Mouse (Mus musculus): ENCODE measurements around the gene Fyn.
A peak's percentile ranks its signal among the peaks of the same experiment; 100 is the strongest.

Gene Fyn

DNA sequence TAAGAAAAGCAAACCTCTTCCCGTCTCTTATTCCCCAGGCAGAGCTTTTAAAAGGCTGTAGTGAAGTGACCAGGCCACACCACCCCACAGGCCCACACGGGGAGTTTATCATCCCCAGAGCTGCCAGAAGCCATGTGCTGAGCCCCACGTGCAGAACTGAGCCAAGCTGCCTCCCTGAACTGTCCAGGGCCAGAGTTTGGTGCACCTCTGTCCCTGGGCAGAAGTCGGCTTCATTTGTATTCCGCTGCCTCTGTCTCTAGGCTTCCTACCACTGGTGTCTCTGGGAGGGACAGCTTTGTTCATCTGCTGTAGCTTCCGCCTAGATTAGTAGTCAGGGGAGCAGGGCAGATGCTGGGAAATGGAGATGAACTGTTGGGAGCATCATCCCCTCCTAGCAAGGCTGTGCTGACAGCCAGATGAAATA, 172.8 kb downstream of the Fyn start:
- no peak for DNase-seq

DNA sequence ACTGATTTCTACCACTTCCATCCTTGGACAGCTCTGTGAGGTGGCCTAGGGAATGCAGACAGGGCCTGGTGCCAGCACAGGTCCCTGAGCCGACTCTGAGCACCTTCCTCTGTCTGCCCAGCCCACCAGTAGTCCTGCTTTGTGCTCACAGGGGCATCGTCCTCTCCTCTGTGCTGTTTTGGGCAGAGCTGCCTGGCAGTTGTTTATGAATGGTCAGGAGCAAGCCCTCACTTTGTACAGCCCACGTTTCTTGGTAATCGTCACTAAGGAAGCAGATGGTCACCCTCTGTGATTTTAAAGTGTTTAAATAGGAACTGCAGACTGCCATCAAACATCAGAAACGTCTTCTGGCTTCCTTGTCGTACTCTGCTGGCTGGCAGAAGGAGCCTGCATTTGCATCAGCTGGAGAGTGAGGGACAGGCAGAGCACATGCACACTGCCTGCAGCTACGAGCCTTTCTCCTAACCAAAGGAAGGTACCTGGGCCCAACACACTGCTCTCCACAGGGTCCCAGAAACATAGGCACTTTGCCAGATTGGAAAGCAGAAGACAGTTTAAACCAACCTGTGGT, 173.4 kb downstream of the Fyn start:
- peak; percentile 59 to 64 for DNase-seq

DNA sequence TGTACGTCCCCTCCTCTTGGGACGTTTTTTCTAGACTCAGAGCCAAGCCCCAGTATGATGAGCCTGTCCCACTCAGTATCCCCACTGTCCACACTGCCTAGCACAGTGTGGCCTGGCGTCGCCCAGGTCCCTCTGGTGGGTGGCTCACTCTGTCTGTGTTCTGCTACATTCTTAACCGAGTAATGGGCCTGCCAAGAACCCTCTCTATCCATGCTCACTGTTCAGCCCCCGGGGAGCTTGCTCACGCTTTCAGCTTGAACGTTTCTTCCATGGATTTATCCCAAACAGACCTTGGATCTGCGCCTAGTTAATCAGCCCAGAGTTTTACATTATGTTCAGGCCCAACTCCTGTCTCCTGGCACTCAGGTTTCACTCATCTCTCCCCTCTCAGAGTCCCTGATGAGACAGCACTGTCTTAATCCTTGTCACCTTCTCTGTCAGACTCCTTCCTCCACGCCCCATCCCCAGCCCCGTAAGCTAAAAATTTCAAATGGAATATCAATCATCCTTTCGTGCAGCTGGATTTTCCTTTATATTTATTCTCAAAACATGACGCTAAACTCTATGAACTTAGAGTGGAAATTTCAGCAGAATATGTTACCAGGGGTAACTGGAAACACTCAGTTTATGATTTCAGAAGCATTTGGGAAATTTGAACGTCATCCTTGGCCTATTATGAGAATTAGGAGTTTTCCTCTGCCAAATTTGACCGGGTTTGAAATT, 174.0 kb downstream of the Fyn start:
- peak in 1 of 2 experiments; percentile 37 for DNase-seq

DNA sequence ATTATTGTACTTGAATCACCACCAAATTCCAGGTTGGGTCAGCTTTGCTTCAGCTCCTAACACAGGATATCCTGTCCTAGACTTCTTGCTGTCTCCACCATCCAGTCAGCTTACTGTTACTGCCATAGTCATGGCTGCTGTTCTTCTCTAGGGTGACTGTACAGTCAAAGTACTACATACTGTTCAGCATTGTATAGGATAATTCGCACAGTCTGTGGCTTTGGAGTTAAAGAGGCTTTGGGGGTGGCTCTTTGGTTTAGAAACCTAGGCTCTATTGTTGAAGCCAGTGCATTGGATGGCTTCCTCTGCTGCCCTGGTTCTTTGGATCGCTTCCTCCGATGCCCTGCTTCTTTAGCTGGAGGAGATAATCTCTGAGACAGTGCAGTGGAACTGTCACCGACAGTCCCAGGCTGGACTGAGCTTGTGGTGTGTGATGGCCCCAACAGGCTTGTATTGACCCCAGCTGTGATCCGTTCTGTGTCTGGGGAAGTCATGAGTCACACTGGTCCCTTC, 174.7 kb downstream of the Fyn start:
- DNase-seq, result no peak

DNA sequence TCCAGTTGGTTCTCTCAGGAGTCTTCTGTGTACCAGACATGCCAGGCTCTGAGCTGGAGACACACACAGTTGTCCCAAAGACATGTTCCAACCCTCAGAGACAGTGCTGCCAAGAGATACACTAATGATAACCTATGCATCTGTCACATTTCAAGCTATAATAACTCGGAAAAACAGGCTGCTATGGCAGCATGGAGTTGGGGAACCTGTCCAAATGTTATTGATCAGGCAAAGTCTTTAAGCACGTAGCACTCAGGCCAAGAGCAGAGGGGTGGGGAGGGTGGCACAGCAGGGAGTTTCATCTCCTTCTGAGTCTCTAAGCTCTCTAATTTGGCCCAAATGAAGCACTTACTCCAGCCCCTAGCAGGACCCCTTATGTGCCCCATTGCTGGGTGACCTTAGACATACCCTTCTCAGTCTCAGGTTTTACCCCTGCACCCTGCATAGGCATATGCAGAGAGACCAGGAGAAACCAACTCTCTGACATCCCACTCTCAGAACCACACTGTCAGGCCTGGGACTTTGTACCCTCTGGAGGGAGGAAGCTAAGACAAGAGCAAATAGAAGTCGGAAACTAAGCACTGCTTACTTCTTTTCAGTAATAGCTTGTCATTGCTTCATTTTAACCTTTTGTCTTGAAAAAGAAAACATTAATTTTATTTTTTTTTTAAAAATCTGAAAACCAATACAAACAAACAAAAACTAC, 178.9 kb downstream of the Fyn start:
- no peak for DNase-seq

DNA sequence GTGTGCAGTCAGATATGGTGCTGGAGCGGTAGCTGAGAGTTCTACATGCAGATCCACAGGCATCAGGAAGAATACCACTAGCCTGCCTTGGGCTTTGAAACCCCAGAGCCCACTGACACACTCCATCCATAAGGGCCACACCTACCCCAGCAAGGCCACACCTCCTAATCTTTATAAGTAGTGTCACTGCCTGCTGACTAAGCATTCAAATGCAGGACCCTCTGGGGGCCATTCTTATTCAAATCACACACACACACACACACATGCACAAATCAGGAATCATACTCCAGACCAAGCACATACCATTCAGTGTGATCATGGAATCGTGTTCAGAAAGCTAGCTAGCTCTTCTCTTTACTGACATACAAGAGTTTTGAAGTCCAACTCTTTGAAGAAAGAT, 182.1 kb downstream of the Fyn start:
- no peak for DNase-seq

DNA sequence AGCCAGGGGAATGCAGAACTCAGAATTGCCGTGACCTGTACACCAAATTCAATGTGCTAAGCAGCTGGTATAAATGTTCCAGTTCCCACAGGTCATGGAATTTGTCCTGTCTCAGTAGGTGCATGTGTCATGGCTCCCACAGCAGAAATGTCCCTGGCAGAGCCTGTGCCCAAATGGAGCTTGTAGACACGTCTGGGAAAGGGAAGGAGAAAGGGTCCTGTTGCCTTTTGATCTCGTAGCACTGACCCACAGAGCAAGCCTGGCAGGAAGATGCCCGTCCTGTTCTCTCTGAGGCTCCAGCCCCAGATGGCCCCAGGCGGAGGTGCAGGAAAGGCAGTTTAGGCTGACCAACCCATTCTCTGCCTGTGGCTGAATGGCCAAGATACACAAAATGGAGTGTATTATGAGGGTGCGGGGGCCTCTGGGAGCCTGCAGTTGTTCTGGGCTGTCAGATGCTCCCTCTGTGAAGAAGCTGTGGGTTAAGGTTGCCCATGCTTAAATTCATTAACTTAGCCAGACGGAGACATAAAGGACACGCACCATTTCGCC, 183.1 kb downstream of the Fyn start:
- peak in 1 of 2 experiments; percentile 45 for DNase-seq

DNA sequence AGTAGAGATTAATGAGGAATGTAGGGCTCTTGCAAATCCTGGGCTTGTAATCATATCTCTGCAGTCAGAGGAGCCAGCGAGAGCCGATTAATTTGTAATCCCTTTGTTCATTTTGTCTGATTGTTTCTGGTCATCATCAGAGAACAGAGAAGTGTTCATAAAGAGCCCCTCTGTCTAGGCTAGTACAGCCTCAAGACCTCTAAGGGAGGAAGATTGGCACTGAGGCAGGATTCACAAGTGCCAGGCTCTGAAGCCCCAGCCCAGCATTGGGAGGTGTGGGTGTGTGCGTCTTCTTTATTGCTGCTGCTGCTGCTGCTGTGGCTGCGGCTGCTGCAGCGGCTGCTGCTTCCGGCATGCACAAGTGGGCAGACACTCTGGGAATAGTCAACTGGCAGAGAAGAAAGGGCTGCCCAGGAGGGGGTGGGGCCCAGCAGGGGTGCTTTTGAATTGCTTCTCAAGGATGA, 183.7 kb downstream of the Fyn start:
- no peak for DNase-seq

DNA sequence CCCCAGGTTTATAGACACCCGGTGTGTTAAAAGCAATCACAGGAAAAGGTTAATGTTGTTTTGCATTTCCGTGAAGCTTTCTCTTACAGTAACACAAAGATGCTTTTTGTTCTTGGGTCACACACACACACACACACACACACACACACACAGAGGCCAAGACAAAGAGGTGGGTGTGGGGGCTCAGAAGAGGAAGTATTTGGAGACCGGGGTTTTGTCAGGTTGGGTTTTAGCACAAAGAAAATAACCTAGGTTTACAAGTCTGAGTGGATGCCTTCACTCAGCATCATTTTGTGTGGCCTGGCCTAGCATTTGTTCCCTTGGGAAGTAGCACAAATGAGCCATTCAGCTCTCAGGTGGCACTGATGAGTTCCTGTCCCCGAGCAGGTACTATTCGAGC, 184.2 kb downstream of the Fyn start:
- no peak for DNase-seq

DNA sequence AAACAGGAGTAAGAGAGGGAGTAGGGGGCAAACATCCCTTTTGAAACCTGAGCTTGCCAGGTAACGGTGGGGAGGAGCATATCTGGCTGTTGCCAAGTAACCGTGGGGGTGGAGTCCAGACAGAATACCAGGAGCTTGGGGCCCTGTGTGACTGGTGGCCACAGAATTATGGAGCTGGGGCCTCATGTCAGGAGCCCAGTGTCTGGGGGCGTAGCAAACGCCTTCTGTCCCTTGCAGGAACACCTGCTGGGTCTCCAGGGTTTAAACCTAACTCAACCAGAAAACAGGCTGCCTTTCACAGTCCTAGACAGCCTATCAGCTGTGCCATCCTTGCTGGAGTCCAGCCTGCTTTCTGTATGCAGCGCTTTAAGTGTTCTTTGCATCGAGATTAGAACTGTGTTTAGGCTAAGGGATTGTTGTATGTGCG, 186.6 kb downstream of the Fyn start:
- DNase-seq, result peak in 1 of 2 experiments; percentile 43

DNA sequence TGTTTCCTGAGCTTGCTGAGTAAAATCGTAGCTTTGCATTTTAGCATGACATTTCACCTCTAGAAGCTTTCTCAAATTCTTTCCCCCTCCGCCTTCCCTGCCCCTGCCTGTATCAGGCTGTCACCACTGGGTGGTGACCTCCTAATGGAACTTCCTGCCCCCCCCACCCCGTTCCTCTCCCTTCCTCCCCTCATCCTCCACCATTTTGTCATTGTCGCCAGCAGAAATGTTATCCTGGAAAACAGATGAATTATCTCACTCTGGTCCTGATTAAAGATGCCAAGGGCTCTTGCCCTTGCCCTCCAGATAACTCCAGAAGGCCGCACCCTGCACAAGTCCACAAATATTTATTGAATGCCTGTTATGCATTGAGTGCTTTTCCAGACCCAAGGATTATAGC, 187.1 kb downstream of the Fyn start:
- no peak for DNase-seq

DNA sequence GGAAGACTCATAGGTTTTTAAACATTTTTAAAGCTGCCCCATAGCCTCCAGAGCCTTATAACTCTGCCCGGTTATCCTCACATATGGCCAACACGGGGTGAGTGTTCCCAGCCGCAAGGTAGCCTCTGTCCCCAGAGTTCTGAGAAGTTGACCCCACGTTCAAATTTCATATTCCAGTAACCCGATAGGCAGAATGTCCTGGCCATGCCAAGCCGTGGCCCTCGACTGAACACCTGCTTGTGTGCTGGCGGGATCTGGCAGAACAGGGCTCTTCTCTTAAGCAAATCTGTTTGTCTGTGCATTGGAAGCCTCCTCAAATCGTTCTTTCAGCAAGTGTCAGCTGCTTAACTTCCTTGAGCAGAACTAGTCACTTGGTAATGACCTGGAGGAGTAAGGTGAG, 188.7 kb downstream of the Fyn start:
- no peak for DNase-seq

DNA sequence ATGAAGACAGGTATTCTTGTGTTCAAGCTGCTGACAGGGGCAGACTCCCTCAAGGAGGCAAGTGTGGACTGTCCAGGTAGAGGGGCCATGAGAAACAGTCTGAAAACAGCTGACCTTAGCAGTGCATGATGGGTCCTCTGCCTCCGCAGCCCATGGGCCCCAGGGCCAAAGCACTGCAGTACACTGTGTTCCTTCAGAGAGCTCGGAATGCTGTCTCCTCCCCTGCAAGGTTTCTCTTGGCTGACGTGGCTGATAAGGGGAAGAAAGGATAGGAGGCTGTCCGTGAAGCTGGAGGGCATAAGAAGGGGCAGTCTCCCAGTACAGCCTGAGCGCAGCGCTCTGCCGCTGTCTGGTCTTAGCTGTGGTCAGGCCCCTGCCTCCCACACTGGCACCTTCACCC, 189.2 kb downstream of the Fyn start:
- DNase-seq, result no peak

DNA sequence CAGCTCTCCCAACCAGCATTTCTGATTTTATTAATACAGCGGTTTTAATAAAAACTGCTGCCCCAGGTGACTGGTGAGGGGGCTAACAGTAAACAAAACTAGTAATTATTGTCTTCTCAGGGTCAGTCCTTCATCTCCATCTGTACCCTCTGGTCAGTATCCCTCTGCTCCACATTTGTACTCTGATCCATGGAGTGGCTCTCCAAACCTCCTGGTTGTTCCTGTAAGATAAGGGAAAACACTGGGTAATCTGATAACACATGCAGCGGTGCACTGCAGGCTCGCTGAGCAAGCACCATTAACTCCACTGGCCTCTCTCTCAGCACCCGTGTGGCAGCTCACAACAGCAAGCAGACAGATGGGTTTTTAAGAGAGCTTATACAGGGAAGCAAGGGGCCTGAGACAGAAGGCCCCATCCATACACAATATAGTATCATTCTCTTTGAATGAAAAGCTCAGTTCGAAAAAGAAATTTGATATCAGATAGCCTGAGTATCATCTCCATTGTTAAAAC, 189.9 kb downstream of the Fyn start:
- DNase-seq, result no peak

DNA sequence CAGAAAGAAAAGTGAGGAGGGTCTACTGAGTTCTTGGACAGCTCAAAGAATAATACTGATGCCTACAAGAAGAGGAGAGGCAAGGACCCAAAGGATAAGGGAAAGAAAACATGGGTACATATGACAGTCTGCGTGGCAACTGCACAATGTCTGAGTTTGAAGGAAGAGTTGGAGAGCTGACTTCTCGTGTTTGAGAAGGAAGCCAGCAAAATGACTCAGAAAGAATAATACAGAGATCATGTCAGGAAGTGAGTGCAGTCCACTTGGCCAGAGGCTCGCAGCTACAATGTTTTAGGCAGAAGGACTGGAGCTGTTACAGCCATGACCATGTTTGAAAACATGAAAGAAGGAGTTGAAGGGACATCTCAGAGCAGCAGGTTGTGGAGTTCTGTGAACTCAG, 190.7 kb downstream of the Fyn start:
- DNase-seq, result no peak

DNA sequence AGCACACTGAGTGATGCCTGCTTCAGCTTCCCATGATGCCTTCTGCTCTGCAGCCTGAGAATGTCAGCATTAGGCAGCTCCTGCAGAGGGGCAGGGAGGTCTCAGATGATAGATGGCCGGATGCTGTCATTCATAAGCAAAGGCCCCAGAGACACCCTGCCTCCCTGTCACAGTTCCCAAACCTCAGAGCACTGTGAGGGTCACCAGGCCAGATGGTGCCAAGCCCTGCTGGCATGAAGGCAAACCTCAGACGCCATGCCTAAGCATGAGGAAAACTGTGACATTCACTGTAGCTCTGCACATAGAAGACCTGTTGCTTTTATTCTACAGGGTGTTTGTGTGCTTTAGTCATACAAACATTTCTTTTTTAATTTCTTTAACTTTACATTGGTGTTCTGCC, 193.7 kb downstream of the Fyn start:
- DNase-seq, result peak; percentile 32 to 56

DNA sequence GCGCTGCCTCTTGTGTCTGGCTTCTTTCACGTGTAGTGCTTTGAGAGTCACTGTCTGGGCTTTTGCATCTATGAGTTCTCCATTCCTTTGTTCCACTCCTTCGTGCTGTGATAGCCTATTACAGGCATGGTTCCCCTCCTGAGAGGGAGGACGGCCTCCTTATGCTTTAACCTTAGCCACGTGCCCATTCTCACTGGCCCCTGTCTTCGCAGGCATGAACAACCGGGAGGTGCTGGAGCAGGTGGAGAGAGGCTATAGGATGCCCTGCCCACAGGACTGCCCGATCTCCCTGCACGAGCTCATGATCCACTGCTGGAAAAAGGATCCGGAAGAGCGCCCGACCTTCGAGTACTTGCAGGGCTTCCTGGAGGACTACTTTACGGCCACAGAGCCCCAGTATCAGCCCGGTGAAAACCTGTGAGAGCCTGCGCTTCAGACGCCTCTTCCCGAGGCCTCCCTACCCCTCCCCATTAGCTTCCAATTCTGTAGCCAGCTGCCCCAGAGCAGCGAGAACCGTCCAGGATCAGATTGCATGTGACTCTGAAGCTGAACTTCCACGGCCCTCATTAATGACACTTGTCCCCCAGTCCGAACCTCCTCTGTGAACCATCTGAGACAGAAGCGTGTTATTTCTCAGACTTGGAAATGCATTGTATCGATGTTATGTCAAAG, 195.0 kb downstream of the Fyn start:
- no peak for DNase-seq

DNA sequence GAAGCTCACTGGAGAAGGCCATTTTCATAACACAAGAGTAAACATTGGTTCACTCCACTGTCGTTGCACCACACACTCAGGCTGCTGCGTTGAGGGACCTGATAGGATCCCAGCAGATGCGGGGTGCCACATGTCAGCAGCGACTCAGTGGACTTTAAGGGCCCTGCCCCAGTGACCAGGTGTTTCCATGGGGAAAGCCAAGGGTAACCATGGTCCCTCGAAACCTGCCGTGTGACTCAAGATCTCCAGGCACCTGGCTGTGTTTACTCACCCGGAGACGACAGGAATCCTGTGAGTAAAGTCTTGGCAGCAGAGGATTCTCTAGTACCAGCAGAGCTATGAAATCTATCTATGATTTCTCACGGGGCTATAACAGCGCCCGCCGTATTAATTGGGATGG, 198.2 kb downstream of the Fyn start:
- no peak for DNase-seq

DNA sequence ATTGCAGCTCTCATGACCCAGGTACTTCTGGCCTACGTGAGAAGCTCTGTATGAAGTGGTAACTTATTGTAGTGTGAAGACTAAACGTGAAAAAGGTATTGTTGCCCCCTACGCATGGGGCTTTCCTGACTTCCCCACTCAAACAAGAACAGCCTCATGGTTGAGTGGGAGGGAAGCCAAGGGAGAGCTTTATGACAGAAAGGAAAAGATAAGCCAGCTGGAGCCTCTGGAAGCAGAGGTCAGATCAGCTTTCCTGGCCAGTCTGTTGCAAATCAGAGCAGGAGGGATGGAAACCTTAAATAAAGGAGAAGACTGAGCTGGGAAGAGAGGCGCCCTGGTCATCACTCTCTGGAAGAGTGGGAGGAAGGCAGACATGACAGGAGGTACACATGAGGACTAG, 200.3 kb downstream of the Fyn start:
- DNase-seq, result no peak

DNA sequence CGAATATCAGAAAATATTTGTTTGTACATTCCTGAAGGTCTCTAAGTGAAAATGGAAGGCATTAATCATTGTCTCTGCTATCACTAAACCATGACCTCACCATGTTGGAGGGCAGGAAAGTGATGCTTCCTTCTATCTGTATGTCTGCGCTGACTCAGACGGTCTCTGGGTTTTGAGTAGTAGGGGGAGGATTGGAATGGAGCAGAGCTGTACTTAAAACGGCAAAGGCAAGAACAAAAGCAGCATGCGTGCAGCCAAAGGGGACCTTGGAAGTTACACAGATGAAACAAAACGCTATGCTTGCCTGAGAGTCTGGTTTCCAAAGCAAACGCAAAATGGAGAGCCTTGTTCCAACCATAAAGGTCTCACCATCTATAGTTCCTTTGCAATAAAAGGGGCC, 202.4 kb downstream of the Fyn start:
- DNase-seq, result no peak

DNA sequence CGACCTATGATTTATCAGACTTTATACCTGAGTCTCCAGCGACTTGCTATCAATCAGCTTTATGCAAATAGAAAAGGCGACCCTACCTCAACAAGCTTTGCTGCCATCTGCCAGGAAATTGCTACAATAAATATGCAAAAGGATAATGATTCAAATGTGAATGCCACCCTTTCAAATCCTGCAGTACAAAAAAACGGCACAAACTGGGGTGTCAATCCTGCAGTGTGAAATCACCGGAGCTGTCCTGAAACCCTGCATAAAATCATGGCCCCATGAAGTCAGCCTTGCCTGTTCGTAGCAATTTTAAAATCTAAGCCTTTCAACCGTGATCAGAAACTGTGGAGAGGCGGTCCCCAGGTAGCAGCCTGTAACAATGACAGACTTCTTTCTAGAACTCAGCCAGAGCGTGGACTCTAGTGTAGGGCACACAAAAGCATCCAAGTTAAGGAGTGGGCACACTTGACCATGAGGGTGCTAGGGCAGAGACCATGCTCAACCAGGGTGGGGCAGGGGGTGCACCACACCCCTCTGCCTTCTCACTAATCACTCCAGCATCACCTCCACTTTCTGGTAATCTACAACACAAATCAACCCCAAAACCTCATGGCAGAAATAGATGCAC, 203.5 kb downstream of the Fyn start:
- DNase-seq, result no peak

DNA sequence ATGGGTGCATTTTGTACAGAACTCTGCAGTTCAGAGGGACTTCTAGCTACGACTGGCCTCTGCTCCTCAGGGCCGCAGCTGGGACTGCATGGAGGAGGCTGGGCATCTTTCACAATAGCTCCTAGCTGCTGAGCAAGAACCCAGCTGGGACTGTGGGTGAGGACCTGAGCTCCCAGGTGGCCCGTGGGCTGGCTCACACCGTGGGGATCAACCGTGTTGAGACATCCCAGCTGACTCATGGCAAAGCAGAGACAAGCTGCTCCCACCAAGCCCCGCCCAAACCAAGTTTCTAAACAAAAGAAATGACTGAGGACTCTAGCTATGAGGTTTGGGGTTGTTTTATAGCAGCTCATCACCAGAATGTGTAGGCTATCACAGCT, 204.0 kb downstream of the Fyn start:
- no peak for DNase-seq

Data from cerebellum, postnatal 25 days (tissue).